Mouse (Mus musculus) heart, embryonic 16.5 days (tissue): ENCODE results near the gene Lekr1. TPM values are rescaled to one million over a fixed set of nuclear protein-coding genes. Genes with fewer than 3 reads are reported as not detected.
A peak's percentile ranks its signal among the peaks of the same experiment; 100 is the strongest.

Source experiments
- ATAC-seq: fragments of 200-750 bp; cut with Nextera tagmentation; replicated peaks from 2 replicates; pipeline ENCODE4 v1.8.0; 2017; ENCODE audit warnings: moderate number of reproducible peaks; ENCODE audit not compliant: insufficient read depth, low FRiP score; ENCODE audit errors: extremely low read depth
- H3K27ac ChIP-seq: fragments of 300-500 bp; sonication (generic); 2 replicates; pipeline ENCODE4 v1.5.1; 2014; ENCODE audit warnings: mild to moderate bottlenecking, low read length, control low read depth, moderate library complexity
- H3K27me3 ChIP-seq: fragments of 300-500 bp; sonication (generic); 2 replicates; pipeline ENCODE4 v1.6.1; 2014; ENCODE audit warnings: low read length, mixed read lengths; ENCODE audit not compliant: control insufficient read depth, insufficient read depth
- H3K36me3 ChIP-seq: fragments of 300-500 bp; sonication (generic); 2 replicates; pipeline ENCODE4 v1.6.1; 2014; ENCODE audit not compliant: control insufficient read depth, insufficient read depth
- H3K4me1 ChIP-seq: fragments of 300-500 bp; sonication (generic); 2 replicates; pipeline ENCODE4 v1.6.1; 2014; ENCODE audit warnings: low read length, mixed read lengths; ENCODE audit not compliant: control insufficient read depth, insufficient read depth
- H3K4me2 ChIP-seq: fragments of 300-500 bp; sonication (generic); 2 replicates; pipeline ENCODE4 v1.6.1; 2014; ENCODE audit warnings: low read depth, mild to moderate bottlenecking, control low read depth, low read length
- H3K4me3 ChIP-seq: fragments of 300-500 bp; sonication (generic); 2 replicates; pipeline ENCODE4 v1.5.1; 2014; ENCODE audit warnings: mild to moderate bottlenecking, control low read depth, low read length
- H3K9ac ChIP-seq: fragments of 300-500 bp; sonication (generic); 2 replicates; pipeline ENCODE4 v1.6.1; 2014; ENCODE audit warnings: low read length, control low read depth
- H3K9me3 ChIP-seq: fragments of 300-500 bp; sonication (generic); replicated peaks from 2 replicates; pipeline ENCODE4 v1.6.1; 2016; ENCODE audit warnings: low read length; ENCODE audit not compliant: control insufficient read depth
- WGBS: fragments of 180-500 bp; shearing (Covaris S2); extraction: QIAGEN DNeasy Blood & Tissue Kit; methylation state at CpG from one replicate; pipeline ENCODE4 v1.1.7; 2014; 5-methylcytosine and 5-hydroxymethylcytosine counted together
- polyA plus RNA-seq: library from polyadenylated mRNA; unstranded; fragments of >200 nt; fragmentation: Nextera tagmentation; extraction: Ambion mirVana; gene quantifications from 2 replicates; pipeline ENCODE4 v1.2.1, GENCODE M21; 2015

The Lekr1 gene
- polyA plus RNA-seq, 1 experiment from 2014 or later: 7.1 TPM

- Histone ChIP-seq H3K9ac (no peak overlapping the region), H3K27ac (no peak overlapping the region), H3K4me3 (no peak overlapping the region), H3K4me2 (no peak overlapping the region), H3K36me3 (no peaks in the 10 kb centered on the region), H3K27me3 (no peaks in the 10 kb centered on the region), H3K4me1 (no peaks in the 10 kb centered on the region), H3K9me3 (no peaks in the 10 kb centered on the region)
- ATAC-seq: no peak
- 58% methylated on average over 5 of the region's 5 CpGs for WGBS
Measured at GRCm38 (mm10) chr3:65802868-65803267, 136.8 kb downstream of the Lekr1 start.

DNA sequence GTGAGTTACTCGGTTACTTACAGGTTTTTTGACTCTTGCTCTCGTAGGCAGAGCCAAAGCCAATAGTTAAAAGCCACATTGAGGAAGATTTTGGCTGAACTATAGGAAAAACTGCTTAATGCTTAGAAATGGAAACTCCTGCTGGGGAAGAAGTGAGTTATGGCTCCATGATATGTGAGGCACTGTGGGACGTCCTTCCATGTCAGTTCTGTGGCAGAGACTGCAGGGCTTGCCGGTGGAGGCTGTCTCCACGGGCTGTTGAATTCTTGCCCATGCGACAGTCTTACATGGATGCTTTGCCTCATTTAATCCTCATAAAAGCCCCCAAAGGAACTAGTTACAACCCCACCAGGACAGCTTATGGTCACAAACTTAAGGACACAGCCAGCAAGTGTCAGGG, 148.9 kb downstream of the Lekr1 start:
- Histone ChIP-seq H3K4me2 (no peak overlapping the region), H3K4me1 (peaks cover 6% of the 10 kb centered on the region)
- 73% methylated on average over 6 of the region's 6 CpGs for WGBS

DNA sequence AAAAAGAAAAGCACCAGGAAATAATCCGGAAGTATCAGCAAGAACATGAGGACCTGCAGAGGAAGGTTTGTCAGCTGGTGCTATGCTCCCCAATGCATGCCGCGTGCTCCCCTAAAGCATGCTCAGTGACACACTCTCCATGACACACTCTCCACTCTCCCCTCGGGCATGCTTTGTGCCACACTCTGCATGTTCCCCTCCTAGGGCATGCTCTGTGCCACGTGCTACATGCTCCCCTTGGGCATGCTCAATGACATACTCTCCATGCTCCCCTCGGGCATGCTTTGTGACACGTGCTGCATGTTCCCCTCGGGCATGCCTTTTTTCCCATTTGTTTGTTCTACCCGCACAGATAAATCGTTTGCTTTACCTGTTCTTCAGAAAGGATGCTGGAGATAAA, 150.0 kb downstream of the Lekr1 start:
- Histone ChIP-seq H3K27ac (no peak overlapping the region), H3K27me3 (no peaks in the 10 kb centered on the region), H3K9ac (no peak overlapping the region), H3K36me3 (no peaks in the 10 kb centered on the region), H3K4me1 (peaks cover 11% of the 10 kb centered on the region), H3K4me2 (no peak overlapping the region), H3K9me3 (no peaks in the 10 kb centered on the region), H3K4me3 (no peak overlapping the region)
- WGBS: 81% methylated on average over 10 of the region's 10 CpGs
- ATAC-seq: no peak

More for the DNA sequence above, 148.9 kb downstream of the Lekr1 start:
- H3K27ac ChIP-seq: no peak overlapping the region
- H3K9ac ChIP-seq: no peak overlapping the region
- H3K36me3 ChIP-seq: no peaks in the 10 kb centered on the region
- H3K27me3 ChIP-seq: no peaks in the 10 kb centered on the region
- no peak overlapping the region for H3K4me3 ChIP-seq
- no peaks in the 10 kb centered on the region for H3K9me3 ChIP-seq
- no peak for ATAC-seq

DNA sequence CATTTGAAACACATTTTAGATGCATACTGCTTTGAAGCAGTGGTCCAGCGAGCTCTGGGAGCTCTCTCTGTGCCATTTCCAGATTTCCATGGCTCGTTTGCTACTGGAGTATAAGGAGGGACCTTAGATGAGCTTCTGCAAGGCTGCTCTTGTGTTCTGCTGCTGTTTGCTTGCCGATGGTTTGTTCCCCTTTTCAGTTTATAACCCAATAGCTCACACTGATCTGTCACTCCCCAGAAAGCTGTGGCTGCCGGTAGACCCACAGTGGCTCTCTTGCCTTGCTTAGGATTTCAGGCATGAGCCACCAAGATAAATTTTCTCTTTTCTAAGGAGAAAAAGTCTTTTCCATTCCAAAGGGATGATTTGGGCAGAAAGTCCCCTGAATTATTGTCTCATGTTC, 152.6 kb downstream of the Lekr1 start:
- H3K9me3 ChIP-seq: no peaks in the 10 kb centered on the region
- no peak for ATAC-seq
- H3K4me1 ChIP-seq: peaks cover 11% of the 10 kb centered on the region
- no peak overlapping the region for H3K9ac ChIP-seq
- H3K4me3 ChIP-seq: no peak overlapping the region
- no peak overlapping the region for H3K4me2 ChIP-seq
- peaks cover under 1% of the 10 kb centered on the region; the same call in 1 of the 2 replicates for H3K36me3 ChIP-seq
- WGBS: 79% methylated on average over 4 of the region's 4 CpGs
- no peaks in the 10 kb centered on the region for H3K27me3 ChIP-seq
- H3K27ac ChIP-seq: no peak overlapping the region

GRCm38 (mm10) chr3:65819841-65820240, 153.8 kb downstream of the Lekr1 start:
- no peak overlapping the region for H3K4me3 ChIP-seq
- ATAC-seq: peak; percentile 45; the same call in 1 of the 2 replicates
- H3K9ac ChIP-seq: no peak overlapping the region; the same call in 1 of the 2 replicates
- H3K4me1 ChIP-seq: peaks cover 14% of the 10 kb centered on the region
- H3K9me3 ChIP-seq: no peaks in the 10 kb centered on the region
- H3K36me3 ChIP-seq: peaks cover 5% of the 10 kb centered on the region; the same call in 1 of the 2 replicates
- H3K27me3 ChIP-seq: no peaks in the 10 kb centered on the region
- no peak overlapping the region for H3K4me2 ChIP-seq
- peak overlapping the region; percentile 55 for H3K27ac ChIP-seq
- 41% methylated on average over 6 of the region's 6 CpGs for WGBS

DNA sequence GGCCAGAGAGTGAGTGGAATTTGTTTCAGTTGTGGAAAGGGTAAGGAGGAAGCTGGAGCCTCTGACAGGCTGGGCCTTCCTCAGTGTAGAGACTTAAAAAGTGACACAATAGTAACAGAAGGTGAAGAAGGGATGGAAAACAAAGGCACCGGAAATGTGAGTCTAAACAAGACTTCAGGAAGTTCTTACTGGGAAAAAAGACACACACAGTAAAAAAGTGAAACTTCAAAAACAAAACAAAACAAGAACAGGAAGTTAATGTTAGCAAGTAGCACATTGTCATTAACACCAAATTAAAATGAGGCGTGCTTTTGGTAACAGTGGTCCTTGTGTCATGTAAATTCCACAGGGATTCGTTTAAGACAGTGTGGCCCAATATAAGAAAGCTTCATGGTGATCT, 158.9 kb downstream of the Lekr1 start:
- WGBS: 63% methylated on average over 3 of the region's 3 CpGs
- H3K4me1 ChIP-seq: peaks cover 28% of the 10 kb centered on the region
- H3K27ac ChIP-seq: no peak overlapping the region

DNA sequence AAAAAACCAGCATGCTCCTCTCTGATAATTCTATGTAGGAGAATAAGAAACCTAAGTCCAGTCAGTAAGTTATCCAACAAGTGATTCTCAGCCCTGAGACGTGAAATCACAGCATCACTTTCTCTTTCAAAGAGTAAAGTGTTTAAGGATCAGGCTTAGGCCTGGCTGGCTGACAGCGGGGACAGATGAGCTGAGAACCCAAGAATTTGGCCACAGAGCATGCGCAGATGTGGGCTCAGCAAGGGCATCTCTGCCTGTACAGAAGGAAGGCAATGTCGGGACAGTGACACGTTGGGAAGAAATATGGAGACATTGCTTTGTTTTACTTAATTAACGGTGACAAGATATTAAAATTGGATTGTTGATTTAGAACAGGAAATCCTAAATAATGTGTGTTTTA, 160.7 kb downstream of the Lekr1 start:
- ATAC-seq: no peak
- no peak overlapping the region for H3K4me2 ChIP-seq
- peaks cover 38% of the 10 kb centered on the region for H3K4me1 ChIP-seq
- peaks cover 5% of the 10 kb centered on the region; the same call in 1 of the 2 replicates for H3K36me3 ChIP-seq
- H3K27ac ChIP-seq: no peak overlapping the region
- no peaks in the 10 kb centered on the region for H3K9me3 ChIP-seq
- no peak overlapping the region for H3K4me3 ChIP-seq
- H3K9ac ChIP-seq: no peak overlapping the region
- no peaks in the 10 kb centered on the region for H3K27me3 ChIP-seq
- 81% methylated on average over 6 of the region's 6 CpGs for WGBS

More for the DNA sequence above, 158.9 kb downstream of the Lekr1 start:
- no peak for ATAC-seq
- Histone ChIP-seq H3K4me2 (no peak overlapping the region), H3K36me3 (peaks cover 5% of the 10 kb centered on the region; the same call in 1 of the 2 replicates), H3K27me3 (no peaks in the 10 kb centered on the region), H3K4me3 (no peak overlapping the region), H3K9ac (no peak overlapping the region), H3K9me3 (no peaks in the 10 kb centered on the region)

DNA sequence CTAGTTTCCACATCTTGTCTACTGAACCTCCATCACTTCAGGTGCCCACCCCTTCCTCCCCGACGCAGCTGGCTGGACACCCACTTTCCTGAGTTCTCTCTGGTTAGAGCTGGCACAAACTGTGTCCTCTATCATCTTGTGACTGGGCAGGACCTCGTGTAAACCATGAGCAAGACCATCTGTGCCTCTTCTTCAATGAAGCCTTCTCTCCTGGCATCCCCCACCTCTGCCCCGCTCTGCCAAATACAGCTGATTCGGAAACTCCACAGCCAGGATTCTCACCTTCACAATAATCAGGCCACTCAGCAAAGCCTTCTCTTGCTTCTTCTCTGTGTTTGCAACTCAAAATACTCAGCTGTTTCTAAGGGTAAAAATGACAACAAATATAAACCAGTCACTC, 161.4 kb downstream of the Lekr1 start:
- Histone ChIP-seq H3K36me3 (peaks cover 5% of the 10 kb centered on the region; the same call in 1 of the 2 replicates), H3K27me3 (no peaks in the 10 kb centered on the region), H3K4me3 (no peak overlapping the region), H3K4me2 (no peak overlapping the region), H3K9me3 (no peaks in the 10 kb centered on the region), H3K9ac (no peak overlapping the region), H3K4me1 (peaks cover 43% of the 10 kb centered on the region), H3K27ac (no peak overlapping the region)
- 78% methylated on average over 5 of the region's 5 CpGs for WGBS
- ATAC-seq: no peak

DNA sequence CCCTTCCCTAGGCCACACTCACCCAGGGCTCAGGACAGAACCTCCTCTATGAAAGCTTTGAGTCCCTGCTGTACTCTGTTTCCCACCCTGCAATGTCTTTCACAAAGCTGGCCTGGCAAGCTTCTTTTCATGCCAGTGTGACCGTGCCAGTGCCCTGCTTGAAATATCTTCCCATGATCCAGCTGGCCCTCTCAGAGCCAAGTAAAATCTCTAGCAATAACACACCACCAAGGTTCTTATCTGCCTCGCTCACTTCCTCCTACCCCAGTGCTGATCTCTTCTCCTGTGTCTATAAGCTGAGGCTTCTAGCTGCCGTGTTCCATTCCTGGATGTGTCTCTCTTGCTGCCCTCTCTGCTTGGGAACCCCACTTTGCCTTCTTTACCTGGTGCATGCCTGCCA, 162.0 kb downstream of the Lekr1 start:
- Histone ChIP-seq H3K27me3 (no peaks in the 10 kb centered on the region), H3K27ac (peak overlapping the region; percentile 71), H3K36me3 (peaks cover 5% of the 10 kb centered on the region; the same call in 1 of the 2 replicates), H3K4me3 (no peak overlapping the region), H3K9me3 (no peaks in the 10 kb centered on the region), H3K4me1 (peaks cover 44% of the 10 kb centered on the region), H3K4me2 (no peak overlapping the region), H3K9ac (no peak overlapping the region)
- no peak for ATAC-seq
- WGBS: 25% methylated on average over 3 of the region's 3 CpGs
